Mouse (Mus musculus) heart, embryonic 11.5 days (tissue): ENCODE results near the gene Sntb2. TPM values are rescaled to one million over a fixed set of nuclear protein-coding genes. Genes with fewer than 3 reads are reported as not detected.
A peak's percentile ranks its signal among the peaks of the same experiment; 100 is the strongest.

Experiments used
- ATAC-seq: fragments of 200-750 bp; cut with Nextera tagmentation; replicated peaks from 2 replicates; pipeline ENCODE4 v1.8.0; 2017; ENCODE audit warnings: moderate library complexity; ENCODE audit not compliant: insufficient number of reproducible peaks, low FRiP score, low TSS enrichment
- H3K27ac ChIP-seq: fragments of 300-500 bp; sonication (generic); 2 replicates; pipeline ENCODE4 v1.5.1; 2014; ENCODE audit warnings: mild to moderate bottlenecking, low read depth, low read length
- H3K27me3 ChIP-seq: fragments of 300-500 bp; sonication (generic); 2 replicates; pipeline ENCODE4 v1.6.1; 2014; ENCODE audit warnings: mild to moderate bottlenecking, low read length, mixed read lengths; ENCODE audit not compliant: control insufficient read depth, insufficient read depth
- H3K36me3 ChIP-seq: fragments of 300-500 bp; sonication (generic); 2 replicates; pipeline ENCODE4 v1.6.1; 2014; ENCODE audit warnings: mild to moderate bottlenecking, low read length, moderate library complexity, mixed read lengths; ENCODE audit not compliant: control insufficient read depth, insufficient read depth
- H3K4me1 ChIP-seq: fragments of 300-500 bp; sonication (generic); 2 replicates; pipeline ENCODE4 v1.6.1; 2014; ENCODE audit warnings: low read length; ENCODE audit not compliant: control insufficient read depth, insufficient read depth
- H3K4me2 ChIP-seq: fragments of 300-500 bp; sonication (generic); 2 replicates; pipeline ENCODE4 v1.6.1; 2014; ENCODE audit warnings: mild to moderate bottlenecking, moderate library complexity
- H3K4me3 ChIP-seq: fragments of 300-500 bp; sonication (generic); 2 replicates; pipeline ENCODE4 v1.5.1; 2014; ENCODE audit warnings: low read depth, low read length
- H3K9ac ChIP-seq: fragments of 300-500 bp; sonication (generic); 2 replicates; pipeline ENCODE4 v1.6.1; 2014; ENCODE audit warnings: mild to moderate bottlenecking, low read depth, low read length, moderate library complexity
- H3K9me3 ChIP-seq: fragments of 300-500 bp; sonication (generic); replicated peaks from 2 replicates; pipeline ENCODE4 v1.6.1; 2016; ENCODE audit warnings: low read length; ENCODE audit not compliant: control insufficient read depth
- WGBS: fragments of 180-500 bp; shearing (Covaris S2); extraction: QIAGEN DNeasy Blood & Tissue Kit; methylation state at CpG from one replicate; pipeline ENCODE4 v1.1.7; 2014; ENCODE audit not compliant: insufficient replicate concordance; 5-methylcytosine and 5-hydroxymethylcytosine counted together
- polyA plus RNA-seq: library from polyadenylated mRNA; unstranded; fragments of >200 nt; fragmentation: Nextera tagmentation; extraction: Ambion mirVana; gene quantifications from 2 replicates; pipeline ENCODE4 v1.2.1, GENCODE M21; 2014

Gene Sntb2
- 6.0 and 8.0 TPM in 2 replicates for polyA plus RNA-seq

- H3K9ac ChIP-seq = peak within 1 kb of the TSS; percentile 89
- peak within 1 kb of the TSS; percentile 85 for H3K27ac ChIP-seq
- ATAC-seq = peak; percentile 79
- H3K4me1 ChIP-seq = peaks cover 14% of the 10 kb centered on the region
- H3K9me3 ChIP-seq = no peaks in the 10 kb centered on the region
- H3K27me3 ChIP-seq = no peaks in the 10 kb centered on the region
- peak within 1 kb of the TSS; percentile 94 for H3K4me2 ChIP-seq
- WGBS = under 1% methylated on average over 40 of the region's 41 CpGs
- peak within 1 kb of the TSS; percentile 93 for H3K4me3 ChIP-seq
- no peaks in the 10 kb centered on the region for H3K36me3 ChIP-seq
Observed at GRCm38 (mm10) chr8:106935324-106935869, at the start of gene Sntb2. TSS of gene Sntb2 (plus strand) at chr8:106935750.

- Histone ChIP-seq H3K9ac (no peak overlapping the region), H3K27me3 (no peaks in the 10 kb centered on the region), H3K36me3 (peaks cover 22% of the 10 kb centered on the region), H3K27ac (no peak overlapping the region), H3K4me2 (no peak overlapping the region), H3K9me3 (no peaks in the 10 kb centered on the region), H3K4me1 (peaks cover 14% of the 10 kb centered on the region), H3K4me3 (no peak overlapping the region)
- no peak for ATAC-seq
- WGBS = 53% methylated on average over 5 of the region's 5 CpGs
Observed at GRCm38 (mm10) chr8:106887336-106888189, 48.0 kb upstream of the Sntb2 start.

- peaks cover 14% of the 10 kb centered on the region for H3K4me1 ChIP-seq
- H3K4me2 ChIP-seq = no peak overlapping the region
- no peak overlapping the region for H3K9ac ChIP-seq
- no peaks in the 10 kb centered on the region for H3K27me3 ChIP-seq
- peaks cover 19% of the 10 kb centered on the region for H3K36me3 ChIP-seq
- WGBS = 80% methylated on average over 3 of the region's 3 CpGs
- no peak for ATAC-seq
- no peaks in the 10 kb centered on the region for H3K9me3 ChIP-seq
- H3K4me3 ChIP-seq = no peak overlapping the region
- no peak overlapping the region for H3K27ac ChIP-seq
Observed at GRCm38 (mm10) chr8:106888803-106889202, 46.7 kb upstream of the Sntb2 start.

- Histone ChIP-seq H3K27ac (peak overlapping the region; percentile 95), H3K4me2 (peak overlapping the region; percentile 78), H3K9me3 (no peaks in the 10 kb centered on the region), H3K9ac (peak overlapping the region; percentile 86), H3K4me3 (peak overlapping the region; percentile 93), H3K27me3 (no peaks in the 10 kb centered on the region), H3K4me1 (peaks cover 21% of the 10 kb centered on the region), H3K36me3 (peaks cover 2% of the 10 kb centered on the region; the same call in 1 of the 2 replicates)
- under 1% methylated on average over 15 of the region's 15 CpGs for WGBS
- no peak for ATAC-seq
Observed at GRCm38 (mm10) chr8:106892210-106892805, 43.2 kb upstream of the Sntb2 start.

GRCm38 (mm10) chr8:106892806-106893451 lies 42.6 kb upstream of the Sntb2 start:
- H3K4me1 ChIP-seq = peaks cover 21% of the 10 kb centered on the region
- H3K36me3 ChIP-seq = peaks cover 2% of the 10 kb centered on the region; the same call in 1 of the 2 replicates
- ATAC-seq = peak; percentile 75
- H3K9ac ChIP-seq = peak overlapping the region; percentile 86
- H3K27me3 ChIP-seq = no peaks in the 10 kb centered on the region
- WGBS = 2% methylated on average over 50 of the region's 57 CpGs
- no peaks in the 10 kb centered on the region for H3K9me3 ChIP-seq
- H3K27ac ChIP-seq = peak overlapping the region; percentile 95
- H3K4me2 ChIP-seq = peak overlapping the region; percentile 78
- peak overlapping the region; percentile 93 for H3K4me3 ChIP-seq

- Histone ChIP-seq H3K27ac (peak within 1 kb of the TSS; percentile 95), H3K36me3 (peaks cover 5% of the 10 kb centered on the region; the same call in 1 of the 2 replicates), H3K9ac (peak within 1 kb of the TSS; percentile 86), H3K9me3 (no peaks in the 10 kb centered on the region), H3K4me3 (peak within 1 kb of the TSS; percentile 93), H3K27me3 (no peaks in the 10 kb centered on the region), H3K4me1 (peaks cover 21% of the 10 kb centered on the region), H3K4me2 (peak within 1 kb of the TSS; percentile 78)
- WGBS = under 1% methylated on average over 58 of the region's 63 CpGs
- peak; percentile 90 for ATAC-seq
Observed at GRCm38 (mm10) chr8:106893481-106894156, 41.9 kb upstream of the Sntb2 start, which contains the start of gene Utp4. TSS of gene Utp4 (plus strand) at chr8:106893636.

GRCm38 (mm10) chr8:106899473-106899872 lies 36.1 kb upstream of the Sntb2 start:
- Histone ChIP-seq H3K4me1 (peaks cover 2% of the 10 kb centered on the region; the same call in 1 of the 2 replicates), H3K9ac (no peak overlapping the region), H3K27me3 (no peaks in the 10 kb centered on the region), H3K4me2 (no peak overlapping the region), H3K36me3 (peaks cover 32% of the 10 kb centered on the region), H3K4me3 (no peak overlapping the region), H3K27ac (no peak overlapping the region), H3K9me3 (no peaks in the 10 kb centered on the region)
- ATAC-seq = no peak
- 91% methylated on average over 5 of the region's 5 CpGs for WGBS
